ENCODE assay signal across 8 mouse cellular contexts in genomic region chr7:127386641-127387392, GRCm38 (mm10). TPM values are rescaled to one million over a fixed set of nuclear protein-coding genes. Genes with fewer than 3 reads are reported as not detected.
DNase-seq lines count a peak whose midpoint lies in the region; ATAC-seq and TF ChIP-seq lines count a peak whose summit lies in the region.

Gene 9130019O22Rik, minus strand, starts transcription at chr7:127387166.

- H3K4me3 ChIP-seq in erythroblast, embryonic 14.5 days (replicated peaks): peak within 1 kb of the TSS; percentile 69
- peak within 1 kb of the TSS; percentile 58 for H3K4me3 ChIP-seq in heart, embryonic 11.5 days (ENCODE audit: low read depth, low read length)
- peak within 1 kb of the TSS; percentile 63 for H3K4me3 ChIP-seq in kidney, embryonic 16.5 days (ENCODE audit: low read length)

- H3K4me2 ChIP-seq in heart, embryonic 11.5 days: peak within 1 kb of the TSS; percentile 76
- H3K4me2 ChIP-seq in kidney, embryonic 16.5 days (replicated peaks; ENCODE audit: low read depth, low read length): peak within 1 kb of the TSS; percentile 66

- peaks cover 24% of the 10 kb centered on the region for H3K9me3 ChIP-seq in erythroblast, embryonic 14.5 days (ENCODE audit: control insufficient read depth, low read length)
- H3K9me3 ChIP-seq in heart, embryonic 11.5 days (replicated peaks; ENCODE audit: control insufficient read depth, low read length): no peaks in the 10 kb centered on the region
- peaks cover 2% of the 10 kb centered on the region; the same call in 1 of the 2 replicates for H3K9me3 ChIP-seq in kidney, embryonic 16.5 days (ENCODE audit: low read length)

- peak; percentile 91 for DNase-seq in CD4-positive helper T cell, adult 2 months (ENCODE audit: low read depth, low spot score)
- peak; percentile 95 for DNase-seq in brain, embryonic 14.5 days (ENCODE audit: low read depth)
- DNase-seq in liver: peak; percentile 84
- peak; percentile 63 to 70 for DNase-seq in monocyte, adult 2 months (ENCODE audit: low read depth in 1 of 2, low spot score in 2 of 2)
- peak; percentile 77 to 87 for DNase-seq in spleen, postnatal 14 days (ENCODE audit: low spot score in 2 of 2)

- peak within 1 kb of the TSS; percentile 84 for H3K9ac ChIP-seq in heart, embryonic 11.5 days (ENCODE audit: low read depth, low read length)
- H3K9ac ChIP-seq in kidney, embryonic 16.5 days (replicated peaks; ENCODE audit: low read length): peak within 1 kb of the TSS; percentile 80

- peak; percentile 86 for ATAC-seq in heart, embryonic 11.5 days (replicated peaks; ENCODE audit: insufficient number of reproducible peaks, low FRiP score, low TSS enrichment)
- ATAC-seq in kidney, embryonic 16.5 days (ENCODE audit: low FRiP score, low TSS enrichment): peak; percentile 72

- no peak within 1 kb of the TSS for H3K27ac ChIP-seq in heart, embryonic 11.5 days (ENCODE audit: low read depth, low read length)
- H3K27ac ChIP-seq in kidney, embryonic 16.5 days (ENCODE audit: low read length): peak within 1 kb of the TSS; percentile 41; the same call in 1 of the 2 replicates

- H3K36me3 ChIP-seq in erythroblast, embryonic 14.5 days (ENCODE audit: control insufficient read depth): peaks cover 25% of the 10 kb centered on the region
- peaks cover 6% of the 10 kb centered on the region; the same call in 1 of the 2 replicates for H3K36me3 ChIP-seq in heart, embryonic 11.5 days (ENCODE audit: control insufficient read depth, insufficient read depth, low read length)
- H3K36me3 ChIP-seq in kidney, embryonic 16.5 days (ENCODE audit: insufficient read depth, low read length): peaks cover 25% of the 10 kb centered on the region

- WGBS in heart, embryonic 11.5 days (ENCODE audit: insufficient replicate concordance): 13% methylated on average over 38 of the region's 38 CpGs
- WGBS in kidney, embryonic 16.5 days: 19% methylated on average over 38 of the region's 38 CpGs

- no peak for TF ChIP-seq POLR2A in brain, embryonic 14.5 days (IDR thresholded peaks at IDR 0.05; ENCODE audit: borderline replicate concordance, extremely low read depth, insufficient read depth, insufficient read length, poor library complexity, severe bottlenecking)

- H3K27me3 ChIP-seq in erythroblast, embryonic 14.5 days (ENCODE audit: control insufficient read depth): no peaks in the 10 kb centered on the region
- no peaks in the 10 kb centered on the region for H3K27me3 ChIP-seq in heart, embryonic 11.5 days (ENCODE audit: control insufficient read depth, insufficient read depth, low read length)
- no peaks in the 10 kb centered on the region for H3K27me3 ChIP-seq in kidney, embryonic 16.5 days (ENCODE audit: insufficient read depth, low read length)

- no peak for TF ChIP-seq CTCF in brain, embryonic 14.5 days (IDR thresholded peaks at IDR 0.05; ENCODE audit: borderline replicate concordance, extremely low read depth, insufficient read depth, insufficient read length)

- peaks cover 13% of the 10 kb centered on the region for H3K4me1 ChIP-seq in erythroblast, embryonic 14.5 days (ENCODE audit: control insufficient read depth)
- H3K4me1 ChIP-seq in heart, embryonic 11.5 days (ENCODE audit: control insufficient read depth, insufficient read depth, low read length): no peaks in the 10 kb centered on the region
- H3K4me1 ChIP-seq in kidney, embryonic 16.5 days (ENCODE audit: insufficient read depth, low read length): no peaks in the 10 kb centered on the region

RNA-seq across cellular contexts. Expression of gene 9130019O22Rik, which starts in this region (rescaled TPM):
- polyA plus RNA-seq in brain, embryonic 14.5 days (2012; rRNA removed): 4.5 and 4.9 TPM in 2 replicates
- polyA plus RNA-seq in erythroblast, embryonic 14.5 days (2012): 0.02 TPM in 2 replicates
- 3.7 and 5.5 TPM in 2 replicates for polyA plus RNA-seq in heart, embryonic 11.5 days (2014; fragmentation: Nextera tagmentation; extraction: Ambion mirVana)
- polyA plus RNA-seq in kidney, embryonic 16.5 days (2015; fragmentation: Nextera tagmentation; extraction: Ambion mirVana): 6.8 and 7.0 TPM in 2 replicates
